In the genomic region with DNA sequence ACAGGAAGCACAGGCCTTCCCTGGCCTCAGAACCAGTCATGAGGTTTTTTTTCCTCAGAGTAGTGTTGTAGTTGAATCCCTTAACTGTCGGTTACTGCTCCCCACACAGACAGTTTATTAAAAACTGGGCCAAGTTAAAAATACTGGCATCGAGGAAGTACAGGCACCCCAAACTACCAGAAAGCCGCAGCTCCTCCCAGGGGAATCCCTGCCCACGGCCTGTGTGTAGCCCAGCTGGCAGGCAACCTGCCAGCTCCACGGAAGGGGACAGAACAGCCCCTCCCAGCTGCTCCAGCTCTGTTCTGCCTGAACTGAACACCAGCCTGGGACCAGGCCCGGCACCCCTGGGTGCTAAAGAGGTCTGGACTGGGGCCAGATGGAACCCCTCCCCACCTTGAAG, we compare ENCODE assay signal across 9 mouse cellular contexts. TPM values are rescaled to one million over a fixed set of nuclear protein-coding genes. Genes with fewer than 3 reads are reported as not detected.
DNase-seq lines count a peak whose midpoint lies in the region; ATAC-seq and TF ChIP-seq lines count a peak whose summit lies in the region.
"Had no signal": no experiment of that assay in that cellular context is flagged by ENCODE, and none has a peak within 500 bp of the region (broad histone marks: within the 10 kb centered on the region; RNA-seq: fewer than 3 reads in every experiment).

No protein-coding gene starts in this region.

- ATAC-seq in limb, embryonic 13.5 days (ENCODE audit: low FRiP score, low read depth) = no peak
- no peak for ATAC-seq in midbrain, embryonic 14.5 days (ENCODE audit: low FRiP score, low TSS enrichment)

- no peak overlapping the region for H3K4me2 ChIP-seq in limb, embryonic 13.5 days (replicated peaks)
- H3K4me2 ChIP-seq in midbrain, embryonic 14.5 days (ENCODE audit: low read length) = no peak overlapping the region
- H3K4me2 ChIP-seq: hindbrain, embryonic 15.5 days had no signal

- DNase-seq in adrenal gland, adult 2 months = peak; percentile 39
- DNase-seq in adrenal gland, postnatal 4 days (ENCODE audit: low spot score in 2 of 2) = no peak
- peak; percentile 15 to 23 for DNase-seq in lung, adult 18-20 months
- no peak for DNase-seq in lung, adult 2 months
- DNase-seq in spleen, adult 18-20 months = peak; percentile 40 to 43
- DNase-seq in midbrain, embryonic 14.5 days = no peak
- no peak for DNase-seq in kidney, adult 8-10 months

- H3K4me3 ChIP-seq in lung, adult 2 months (replicated peaks; ENCODE audit: extremely low read depth, low read depth, low read length) = no peak overlapping the region
- H3K4me3 ChIP-seq in limb, embryonic 13.5 days = no peak overlapping the region
- no peak overlapping the region for H3K4me3 ChIP-seq in midbrain, embryonic 14.5 days (replicated peaks; ENCODE audit: low read depth, low read length)
- H3K4me3 ChIP-seq: hindbrain, embryonic 15.5 days had no signal

- no peak for TF ChIP-seq CTCF in lung, adult 2 months (IDR thresholded peaks at IDR 0.05; ENCODE audit: insufficient read depth, low read length)

- no peaks in the 10 kb centered on the region for H3K36me3 ChIP-seq in limb, embryonic 13.5 days
- no peaks in the 10 kb centered on the region for H3K36me3 ChIP-seq in midbrain, embryonic 14.5 days (ENCODE audit: control insufficient read depth, insufficient read depth, low read length)
- H3K36me3 ChIP-seq: hindbrain, embryonic 15.5 days had no signal

- H3K9me3 ChIP-seq in limb, embryonic 13.5 days = no peaks in the 10 kb centered on the region
- no peaks in the 10 kb centered on the region for H3K9me3 ChIP-seq in midbrain, embryonic 14.5 days (ENCODE audit: control insufficient read depth, low read length)
- H3K9me3 ChIP-seq: hindbrain, embryonic 15.5 days had no signal

- 8% methylated on average over 6 of the region's 6 CpGs for WGBS in lung, adult 2 months
- 34% methylated on average over 6 of the region's 6 CpGs for WGBS in limb, embryonic 13.5 days
- 46% methylated on average over 6 of the region's 6 CpGs for WGBS in midbrain, embryonic 14.5 days

- H3K4me1 ChIP-seq in lung, adult 2 months (ENCODE audit: control insufficient read depth, insufficient read depth, low read length) = no peaks in the 10 kb centered on the region
- H3K4me1 ChIP-seq in limb, embryonic 13.5 days = peaks cover 83% of the 10 kb centered on the region
- peaks cover 34% of the 10 kb centered on the region for H3K4me1 ChIP-seq in midbrain, embryonic 14.5 days (ENCODE audit: control insufficient read depth, insufficient read depth, low read length)

- TF ChIP-seq POLR2A in lung, adult 2 months (IDR thresholded peaks at IDR 0.05; ENCODE audit: borderline replicate concordance, extremely low read depth, low read depth, low read length) = no peak

- H3K27ac ChIP-seq in limb, embryonic 13.5 days = peak overlapping the region; percentile 22; the same call in 1 of the 2 replicates
- H3K27ac ChIP-seq in midbrain, embryonic 14.5 days (replicated peaks; ENCODE audit: low read depth, low read length) = no peak overlapping the region
- H3K27ac ChIP-seq: hindbrain, embryonic 15.5 days had no signal

- 0 out of 2 replicates have a peak overlapping the region, but pooled peaks have one; percentile 40 for H3K9ac ChIP-seq in limb, embryonic 13.5 days
- H3K9ac ChIP-seq in midbrain, embryonic 14.5 days (replicated peaks; ENCODE audit: low read length) = no peak overlapping the region
- H3K9ac ChIP-seq: hindbrain, embryonic 15.5 days had no signal

- H3K27me3 ChIP-seq in limb, embryonic 13.5 days = peaks cover 6% of the 10 kb centered on the region; the same call in 1 of the 2 replicates
- peaks cover 70% of the 10 kb centered on the region for H3K27me3 ChIP-seq in midbrain, embryonic 14.5 days (ENCODE audit: control insufficient read depth, insufficient read depth, low read length)

RNA-seq across cellular contexts. Expression of a gene that starts 11.3 kb away (rescaled TPM):
- total RNA-seq in adrenal gland, adult 2 months (2021) = 100 to 1,000 TPM; 623 to 917 TPM
- polyA plus RNA-seq in adrenal gland, adult 2 months (2012; rRNA removed) = 1,239 and 1,424 TPM in 2 replicates
- total RNA-seq in adrenal gland, postnatal 4 days (2021) = 1,000 to 10,000 TPM in 1 of 2 experiments, 100 to 1,000 TPM in 1; 974 to 1,168 TPM
- polyA plus RNA-seq in lung, adult 2 months (2012; rRNA removed) = 0.42 and 0.44 TPM in 2 replicates
- 367 and 395 TPM in 2 replicates for polyA plus RNA-seq in limb, embryonic 13.5 days (2015; fragmentation: Nextera tagmentation; extraction: Ambion mirVana)
- polyA plus RNA-seq in midbrain, embryonic 14.5 days (2014; fragmentation: Nextera tagmentation; extraction: Ambion mirVana) = 50.3 and 51.4 TPM in 2 replicates

Comparison
In these comparisons a context has a peak if more than half of its experiments do, and no peak if none do; other contexts are left out.
1. DNase-seq: peak in adrenal gland, adult 2 months (single experiment), lung, adult 18-20 months (2 of 2) and spleen, adult 18-20 months (2 of 2); none in adrenal gland, postnatal 4 days (0 of 2), lung, adult 2 months (single experiment), midbrain, embryonic 14.5 days (single experiment) and kidney, adult 8-10 months (0 of 2).
2. RNA of a gene that starts 11.3 kb away (polyA plus RNA-seq): 1,239 to 1,424 TPM in adrenal gland, adult 2 months, 367 to 395 TPM in limb, embryonic 13.5 days and 50.3 to 51.4 TPM in midbrain, embryonic 14.5 days; 0.42 to 0.44 TPM in lung, adult 2 months; every median in the first group is over 10 times any median in the second.